Mouse (Mus musculus): ENCODE results near the gene Egfl7. TPM values are rescaled to one million over a fixed set of nuclear protein-coding genes. Genes with fewer than 3 reads are reported as not detected.
A peak's percentile ranks its signal among the peaks of the same experiment; 100 is the strongest.

Gene Egfl7
- polyA plus RNA-seq, 1 experiment from 2014 or later: 78.9 TPM

DNA sequence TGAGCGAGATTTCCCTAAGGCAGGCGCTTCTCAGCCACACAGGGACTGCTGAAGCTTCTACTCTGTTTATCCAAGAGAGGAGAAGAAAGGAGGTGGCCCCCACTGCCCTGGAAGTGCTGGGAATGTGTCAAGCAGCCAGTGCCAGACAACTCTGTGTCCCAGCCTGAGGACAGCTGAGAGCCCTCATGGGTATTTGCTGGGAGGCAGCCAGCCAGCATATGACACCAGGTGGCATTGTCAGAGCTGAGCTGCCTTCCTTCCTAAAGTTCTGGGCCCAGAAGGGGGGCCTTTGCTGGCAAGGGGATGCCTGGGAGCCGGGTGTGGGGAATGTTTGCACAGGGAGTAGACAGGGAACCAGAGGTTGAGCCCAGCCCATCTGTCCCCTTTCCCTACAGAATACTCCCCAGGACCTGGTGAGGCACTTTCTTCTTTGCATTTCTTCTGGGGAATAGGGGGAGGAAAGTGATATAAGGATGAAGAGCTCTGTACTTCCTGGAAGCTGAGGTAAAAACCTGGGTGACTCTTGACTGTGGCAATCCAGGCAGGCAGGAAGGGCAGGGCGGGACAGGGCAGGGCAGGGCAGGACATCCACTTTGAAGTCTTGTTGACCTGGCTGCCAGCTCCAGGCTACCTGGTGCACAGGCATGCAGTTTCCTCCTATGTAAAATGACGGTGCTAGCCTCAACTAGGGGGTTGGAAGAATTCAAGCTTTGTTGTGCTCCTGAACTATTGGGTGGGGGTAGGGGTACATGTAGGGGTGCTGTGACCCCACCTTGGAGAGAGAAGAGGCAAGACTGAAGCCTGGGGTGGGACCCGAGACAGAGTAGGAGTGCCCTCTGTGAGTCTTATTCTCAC, 27.5 kb downstream of the Egfl7 start:
- Histone ChIP-seq H3K36me3 (no peaks in the 10 kb centered on the region), H3K4me1 (replicated peaks) (peaks cover 27% of the 10 kb centered on the region), H3K27me3 (peaks cover 49% of the 10 kb centered on the region), H3K9me3 (no peaks in the 10 kb centered on the region), H3K9ac (peak overlapping the region; percentile 49; the same call in 1 of the 2 replicates), H3K4me3 (no peak overlapping the region), H3K27ac (peak overlapping the region; percentile 35; the same call in 1 of the 2 replicates), H3K4me2 (no peak overlapping the region)
- ATAC-seq (ENCODE audit: low FRiP score): no peak
- 54% methylated on average over 6 of the region's 6 CpGs for WGBS

DNA sequence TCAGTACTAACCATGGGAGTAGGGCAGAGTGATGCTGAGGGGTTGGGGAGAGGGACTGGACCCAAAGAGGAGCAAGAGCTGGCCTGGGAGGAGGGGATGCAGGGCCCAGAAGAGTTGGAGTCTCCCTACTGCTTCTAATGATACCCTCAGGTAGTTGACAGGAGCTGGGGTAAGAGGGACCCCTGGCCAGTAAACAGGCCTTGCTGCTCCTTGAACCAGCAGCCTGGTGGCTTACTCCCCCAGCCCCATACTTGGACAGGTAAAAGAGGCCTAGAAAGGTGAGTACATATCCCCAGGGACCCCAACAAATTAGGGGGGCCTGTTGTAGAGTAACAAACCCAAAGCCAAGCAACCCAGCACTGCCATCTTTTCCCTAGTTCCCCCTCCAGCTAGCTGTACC, 29.0 kb downstream of the Egfl7 start:
- no peak overlapping the region for H3K9ac ChIP-seq
- no peak for ATAC-seq (ENCODE audit: low FRiP score)

DNA sequence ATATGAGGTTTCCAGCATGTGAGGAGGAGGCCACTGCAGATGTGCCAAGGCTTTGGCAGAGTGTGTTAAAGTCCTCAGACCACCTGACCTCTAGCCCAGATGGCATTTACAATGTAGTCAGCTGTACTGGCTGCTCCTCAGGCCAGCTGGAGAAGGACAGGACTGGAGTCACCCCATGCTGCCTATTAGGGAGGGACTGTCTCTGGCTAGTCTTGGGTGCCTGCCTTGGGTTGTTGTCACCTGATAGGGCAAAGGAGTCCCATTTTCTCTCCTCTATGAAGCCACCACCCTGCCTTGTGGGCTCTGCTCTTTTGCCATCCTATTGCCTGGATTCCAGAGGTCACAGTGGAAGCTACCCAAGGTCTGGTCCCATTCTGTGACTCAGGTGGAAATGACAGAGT, 29.4 kb downstream of the Egfl7 start:
- Histone ChIP-seq H3K27ac (no peak overlapping the region), H3K36me3 (no peaks in the 10 kb centered on the region), H3K4me1 (replicated peaks) (peaks cover 16% of the 10 kb centered on the region), H3K9ac (no peak overlapping the region), H3K27me3 (peaks cover 29% of the 10 kb centered on the region), H3K4me3 (no peak overlapping the region), H3K9me3 (no peaks in the 10 kb centered on the region), H3K4me2 (no peak overlapping the region)
- no peak for ATAC-seq (ENCODE audit: low FRiP score)

More for the DNA sequence above, 29.0 kb downstream of the Egfl7 start:
- Histone ChIP-seq H3K36me3 (no peaks in the 10 kb centered on the region), H3K27me3 (peaks cover 34% of the 10 kb centered on the region), H3K4me3 (no peak overlapping the region), H3K4me1 (replicated peaks) (peaks cover 20% of the 10 kb centered on the region), H3K4me2 (no peak overlapping the region), H3K27ac (no peak overlapping the region), H3K9me3 (no peaks in the 10 kb centered on the region)

DNA sequence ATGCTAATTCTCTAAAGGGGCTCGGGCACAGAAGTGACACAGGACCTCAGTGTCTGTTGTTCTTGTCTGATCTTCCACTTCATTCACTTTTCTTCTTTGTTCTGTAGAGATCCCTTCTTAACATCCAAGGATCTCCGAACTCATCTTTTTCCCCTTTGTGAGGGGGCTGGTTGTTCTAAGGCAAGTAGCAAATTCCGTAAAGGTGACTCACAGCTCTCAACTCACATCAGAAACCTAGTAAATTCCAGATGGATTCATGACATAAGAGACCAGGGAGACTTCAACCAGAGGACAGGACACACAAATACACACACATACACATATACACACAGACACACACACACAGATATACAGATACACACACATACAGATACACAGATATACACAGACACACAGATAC, 30.7 kb downstream of the Egfl7 start:
- Histone ChIP-seq H3K4me2 (no peak overlapping the region), H3K9ac (no peak overlapping the region), H3K27me3 (peaks cover 19% of the 10 kb centered on the region; the same call in 1 of the 2 replicates), H3K36me3 (no peaks in the 10 kb centered on the region), H3K4me3 (no peak overlapping the region), H3K4me1 (replicated peaks) (peaks cover 12% of the 10 kb centered on the region), H3K27ac (no peak overlapping the region), H3K9me3 (no peaks in the 10 kb centered on the region)
- 74% methylated on average over 3 of the region's 3 CpGs for WGBS
- ATAC-seq (ENCODE audit: low FRiP score): no peak

DNA sequence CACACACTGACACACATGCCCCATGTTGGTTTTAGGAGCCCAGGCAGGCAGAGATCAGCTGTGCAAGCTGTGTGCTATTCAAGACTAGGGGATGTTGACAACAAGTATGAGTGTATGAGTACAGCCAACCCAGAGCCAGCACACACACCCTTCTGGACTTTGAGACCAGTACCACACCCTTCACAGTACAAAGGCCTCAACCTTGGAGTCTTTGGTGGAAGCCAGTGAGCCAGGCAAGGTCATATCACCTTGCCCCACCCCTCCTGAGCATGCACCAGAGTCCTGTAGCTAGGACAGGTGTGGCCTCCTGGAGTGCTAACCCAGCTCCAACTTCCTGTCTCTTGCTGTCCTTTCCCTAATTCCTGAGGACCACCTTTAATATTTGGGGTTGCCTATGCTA, 31.2 kb downstream of the Egfl7 start:
- no peaks in the 10 kb centered on the region for H3K9me3 ChIP-seq
- no peak for ATAC-seq (ENCODE audit: low FRiP score)
- no peak overlapping the region for H3K4me3 ChIP-seq
- H3K27ac ChIP-seq: no peak overlapping the region
- no peak overlapping the region for H3K9ac ChIP-seq
- peaks cover 12% of the 10 kb centered on the region for H3K4me1 ChIP-seq (replicated peaks)
- peaks cover 15% of the 10 kb centered on the region; the same call in 1 of the 2 replicates for H3K27me3 ChIP-seq
- no peaks in the 10 kb centered on the region for H3K36me3 ChIP-seq
- no peak overlapping the region for H3K4me2 ChIP-seq

DNA sequence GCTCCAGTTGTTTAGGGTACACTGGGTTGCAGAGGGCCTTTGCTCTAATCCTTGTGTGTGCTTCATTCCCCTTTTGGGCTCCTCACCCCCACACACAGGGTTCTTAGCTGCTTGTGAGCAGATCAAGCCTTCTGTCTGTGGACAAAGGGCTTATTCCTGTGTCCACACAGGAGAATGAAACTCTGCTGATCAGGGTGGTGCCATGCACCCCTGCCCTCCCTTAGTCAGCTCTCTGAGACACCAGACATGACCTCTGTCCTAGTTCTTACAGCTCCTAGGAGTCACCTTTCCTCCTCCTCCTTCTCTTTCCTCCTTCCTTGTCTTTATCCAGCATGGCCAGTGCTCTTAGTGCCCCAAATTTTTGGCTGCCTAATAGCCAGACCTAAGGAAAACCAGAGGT, 32.1 kb downstream of the Egfl7 start:
- no peaks in the 10 kb centered on the region for H3K36me3 ChIP-seq
- H3K4me3 ChIP-seq: no peak overlapping the region
- 0 out of 2 replicates have a peak, but pooled peaks cover 8% of the 10 kb centered on the region for H3K27me3 ChIP-seq
- H3K9me3 ChIP-seq: no peaks in the 10 kb centered on the region
- no peak overlapping the region for H3K9ac ChIP-seq
- no peak overlapping the region for H3K27ac ChIP-seq
- H3K4me2 ChIP-seq: no peak overlapping the region
- ATAC-seq (ENCODE audit: low FRiP score): no peak
- peaks cover 5% of the 10 kb centered on the region for H3K4me1 ChIP-seq (replicated peaks)

DNA sequence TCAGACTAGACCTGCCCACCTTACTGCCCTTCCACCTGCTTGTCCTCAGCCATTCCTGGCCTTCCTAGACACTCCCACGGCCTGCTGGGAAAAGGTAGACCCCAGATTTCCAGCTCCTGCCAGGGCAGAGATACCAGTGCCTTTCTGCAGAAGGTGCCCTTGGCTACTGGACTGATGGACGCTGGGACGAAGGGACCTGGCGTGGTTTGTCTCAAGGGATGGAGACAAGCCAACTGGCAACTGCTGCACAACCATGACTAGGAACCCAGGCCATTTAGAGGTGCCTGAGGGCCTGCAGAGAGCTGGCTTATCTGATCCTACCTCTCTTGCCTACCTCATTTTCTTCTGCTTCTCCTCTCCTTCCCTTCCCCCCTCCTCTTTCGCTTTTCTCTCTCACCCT, 35.1 kb downstream of the Egfl7 start:
- Histone ChIP-seq H3K4me3 (no peak overlapping the region), H3K27ac (no peak overlapping the region), H3K9me3 (no peaks in the 10 kb centered on the region), H3K4me1 (replicated peaks) (no peaks in the 10 kb centered on the region), H3K36me3 (no peaks in the 10 kb centered on the region), H3K27me3 (no peaks in the 10 kb centered on the region), H3K4me2 (no peak overlapping the region), H3K9ac (no peak overlapping the region)
- 81% methylated on average over 5 of the region's 5 CpGs for WGBS
- no peak for ATAC-seq (ENCODE audit: low FRiP score)

DNA sequence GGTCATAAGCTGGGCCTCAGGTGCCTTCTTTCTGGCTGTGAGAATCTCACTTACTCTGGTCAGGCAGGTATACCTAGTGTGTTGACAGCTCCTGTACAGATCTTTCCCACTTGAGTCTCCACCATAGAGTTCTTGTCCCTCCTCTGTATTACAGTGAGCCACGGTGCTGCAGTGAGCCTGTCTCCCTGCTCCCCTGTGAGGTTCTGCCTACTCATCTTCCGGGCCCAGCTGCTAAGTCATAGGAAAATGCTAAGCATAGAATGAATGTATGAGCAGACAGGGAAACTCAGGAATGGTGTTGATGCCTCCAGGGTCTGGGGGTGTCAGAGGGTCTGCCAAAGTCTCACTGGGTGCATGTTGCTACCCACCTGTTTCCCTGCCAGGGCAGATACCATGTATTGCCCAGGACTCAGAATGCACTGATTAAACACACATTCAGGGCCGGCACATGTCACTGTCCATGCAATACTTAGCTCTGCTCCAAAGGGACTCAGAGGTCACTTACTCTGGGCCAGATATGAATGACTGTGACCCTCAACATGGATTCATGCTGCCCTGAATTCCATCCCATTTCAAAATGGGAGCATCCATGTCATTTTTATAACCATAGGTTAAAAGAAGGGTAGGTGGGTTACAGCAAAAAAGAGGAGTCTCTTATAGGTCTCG, 35.8 kb downstream of the Egfl7 start:
- no peak overlapping the region for H3K4me3 ChIP-seq
- H3K4me1 ChIP-seq (replicated peaks): no peaks in the 10 kb centered on the region
- no peak overlapping the region for H3K27ac ChIP-seq
- H3K9me3 ChIP-seq: no peaks in the 10 kb centered on the region
- no peaks in the 10 kb centered on the region for H3K27me3 ChIP-seq
- H3K36me3 ChIP-seq: no peaks in the 10 kb centered on the region
- no peak overlapping the region for H3K9ac ChIP-seq
- H3K4me2 ChIP-seq: no peak overlapping the region
- 91% methylated on average over 4 of the region's 4 CpGs for WGBS
- ATAC-seq (ENCODE audit: low FRiP score): no peak

DNA sequence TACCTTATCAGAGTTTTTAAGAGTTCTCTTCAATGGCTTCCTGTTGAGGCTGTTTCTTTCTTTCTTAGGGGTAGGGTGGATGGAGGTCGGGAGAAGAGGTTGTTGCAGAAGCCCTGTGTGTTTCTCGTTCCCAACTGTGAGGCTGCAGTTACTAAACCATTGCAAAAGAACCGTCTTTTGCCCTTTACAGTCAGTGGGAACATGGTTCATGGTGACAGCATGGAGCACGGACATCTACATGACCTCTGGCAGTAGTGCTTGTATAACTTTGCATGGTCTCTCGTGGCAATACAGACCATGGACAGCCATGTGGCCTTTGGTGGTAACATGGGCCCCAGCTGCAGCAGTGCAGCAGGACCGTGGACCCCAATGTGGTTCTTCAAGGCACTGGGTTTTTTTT, 37.5 kb downstream of the Egfl7 start:
- Histone ChIP-seq H3K4me2 (no peak overlapping the region), H3K36me3 (no peaks in the 10 kb centered on the region), H3K9me3 (no peaks in the 10 kb centered on the region), H3K27me3 (no peaks in the 10 kb centered on the region), H3K4me3 (no peak overlapping the region), H3K9ac (no peak overlapping the region), H3K4me1 (replicated peaks) (no peaks in the 10 kb centered on the region), H3K27ac (no peak overlapping the region)
- WGBS: 74% methylated on average over 6 of the region's 6 CpGs
- no peak for ATAC-seq (ENCODE audit: low FRiP score)

DNA sequence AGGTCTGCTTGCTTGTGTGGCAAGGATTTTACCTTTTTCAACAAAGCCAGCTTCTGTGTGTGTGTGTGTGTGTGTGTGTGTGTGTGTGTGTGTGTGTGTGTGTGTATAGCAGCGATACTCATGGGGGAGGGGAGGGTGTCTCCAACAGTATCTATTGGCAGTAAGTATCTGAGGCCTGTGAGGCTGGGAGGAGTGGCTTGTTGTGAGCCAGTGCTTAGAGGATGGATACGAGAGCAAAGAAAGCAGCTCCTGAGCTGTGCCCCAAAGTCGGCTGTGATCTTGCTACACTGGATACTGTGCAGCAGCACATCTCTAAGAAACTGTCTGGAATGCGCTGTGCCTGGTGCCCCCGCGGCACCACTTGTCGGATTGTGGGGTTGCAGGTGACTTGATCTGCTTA, 38.1 kb downstream of the Egfl7 start:
- Histone ChIP-seq H3K9ac (no peak overlapping the region), H3K4me3 (no peak overlapping the region), H3K4me1 (replicated peaks) (no peaks in the 10 kb centered on the region), H3K27me3 (no peaks in the 10 kb centered on the region), H3K36me3 (no peaks in the 10 kb centered on the region), H3K27ac (no peak overlapping the region), H3K9me3 (no peaks in the 10 kb centered on the region), H3K4me2 (no peak overlapping the region)
- ATAC-seq (ENCODE audit: low FRiP score): no peak
- 65% methylated on average over 7 of the region's 7 CpGs for WGBS

DNA sequence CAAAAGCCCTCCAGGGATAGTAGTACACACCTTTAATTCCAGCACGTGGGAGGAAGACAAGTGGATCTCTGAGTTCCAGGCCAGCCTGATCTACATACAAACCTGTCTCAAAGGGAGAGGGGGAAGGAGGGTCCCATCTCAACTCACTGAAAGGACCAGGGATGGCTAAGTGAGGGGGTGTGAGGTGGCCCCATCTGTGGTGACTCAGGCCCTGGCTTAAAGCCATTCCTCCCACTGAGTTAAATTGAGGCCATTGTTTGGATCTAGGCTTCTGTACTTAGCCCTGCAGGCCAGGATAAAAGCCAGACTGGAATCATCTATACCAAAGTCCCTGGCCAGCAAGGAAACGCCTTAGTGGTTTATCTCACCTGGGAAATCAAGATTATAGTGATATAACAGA, 41.4 kb downstream of the Egfl7 start:
- no peak overlapping the region for H3K4me2 ChIP-seq
- no peak overlapping the region for H3K27ac ChIP-seq
- 49% methylated on average over 2 of the region's 2 CpGs for WGBS
- H3K27me3 ChIP-seq: no peaks in the 10 kb centered on the region
- no peaks in the 10 kb centered on the region for H3K36me3 ChIP-seq
- no peak overlapping the region for H3K9ac ChIP-seq
- no peak for ATAC-seq (ENCODE audit: low FRiP score)
- H3K9me3 ChIP-seq: no peaks in the 10 kb centered on the region
- no peak overlapping the region for H3K4me3 ChIP-seq
- H3K4me1 ChIP-seq (replicated peaks): no peaks in the 10 kb centered on the region

DNA sequence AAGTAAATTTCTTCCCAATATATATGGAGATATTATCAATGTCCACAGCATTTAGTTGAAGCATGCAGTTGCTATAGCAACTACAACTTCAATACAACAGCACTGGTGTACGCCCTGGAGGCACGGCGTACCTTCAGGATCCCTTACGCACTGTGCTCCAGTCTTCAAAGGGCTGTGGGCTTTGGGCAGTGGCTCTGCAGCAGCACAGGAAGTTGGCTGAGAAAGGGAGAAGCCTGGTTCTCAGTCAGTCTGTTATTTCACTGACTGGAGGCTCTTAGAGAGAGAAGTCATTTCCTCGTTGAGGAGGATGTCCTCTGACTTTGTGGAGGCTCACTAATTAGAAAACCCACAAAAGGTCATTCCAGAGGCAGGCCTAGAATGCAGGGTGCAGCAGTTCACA, 43.2 kb downstream of the Egfl7 start:
- ATAC-seq (ENCODE audit: low FRiP score): no peak
- WGBS: 74% methylated on average over 5 of the region's 5 CpGs
- Histone ChIP-seq H3K4me3 (no peak overlapping the region), H3K27me3 (no peaks in the 10 kb centered on the region), H3K9me3 (no peaks in the 10 kb centered on the region), H3K36me3 (no peaks in the 10 kb centered on the region), H3K4me1 (replicated peaks) (peaks cover 4% of the 10 kb centered on the region), H3K4me2 (no peak overlapping the region), H3K9ac (no peak overlapping the region), H3K27ac (no peak overlapping the region)

DNA sequence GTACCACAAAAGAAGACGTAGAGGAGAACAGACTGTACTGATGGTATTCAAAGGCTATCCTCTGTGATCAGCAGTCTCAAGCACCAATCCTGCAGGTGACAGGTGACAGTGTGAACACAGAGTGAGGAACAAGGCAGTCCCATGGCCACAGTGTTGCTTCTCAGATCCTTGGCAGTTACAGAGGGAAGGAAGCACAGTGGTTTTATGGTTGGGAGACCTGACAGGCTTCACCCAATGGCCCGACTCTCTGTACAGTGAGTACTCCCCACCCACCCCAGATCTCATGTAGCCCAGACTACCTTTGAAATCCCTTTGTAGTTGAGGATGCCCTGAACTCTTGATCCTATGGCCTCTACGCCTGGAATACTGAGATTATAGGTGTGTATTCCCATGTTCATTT, 45.6 kb downstream of the Egfl7 start:
- H3K4me1 ChIP-seq (replicated peaks): peaks cover 24% of the 10 kb centered on the region
- no peak overlapping the region for H3K27ac ChIP-seq
- no peaks in the 10 kb centered on the region for H3K36me3 ChIP-seq
- 88% methylated on average over 3 of the region's 3 CpGs for WGBS
- no peak overlapping the region for H3K9ac ChIP-seq
- H3K27me3 ChIP-seq: no peaks in the 10 kb centered on the region
- H3K9me3 ChIP-seq: no peaks in the 10 kb centered on the region
- no peak overlapping the region for H3K4me3 ChIP-seq
- no peak overlapping the region for H3K4me2 ChIP-seq
- no peak for ATAC-seq (ENCODE audit: low FRiP score)

All from hindbrain, embryonic 13.5 days (tissue).